Mouse (Mus musculus): Measurements from ENCODE around the gene Aaed1. TPM values are rescaled to one million over a fixed set of nuclear protein-coding genes. Genes with fewer than 3 reads are reported as not detected.

Aaed1 gene
- polyA plus RNA-seq, 1 experiment from 2014 or later = 10.2 TPM

DNA sequence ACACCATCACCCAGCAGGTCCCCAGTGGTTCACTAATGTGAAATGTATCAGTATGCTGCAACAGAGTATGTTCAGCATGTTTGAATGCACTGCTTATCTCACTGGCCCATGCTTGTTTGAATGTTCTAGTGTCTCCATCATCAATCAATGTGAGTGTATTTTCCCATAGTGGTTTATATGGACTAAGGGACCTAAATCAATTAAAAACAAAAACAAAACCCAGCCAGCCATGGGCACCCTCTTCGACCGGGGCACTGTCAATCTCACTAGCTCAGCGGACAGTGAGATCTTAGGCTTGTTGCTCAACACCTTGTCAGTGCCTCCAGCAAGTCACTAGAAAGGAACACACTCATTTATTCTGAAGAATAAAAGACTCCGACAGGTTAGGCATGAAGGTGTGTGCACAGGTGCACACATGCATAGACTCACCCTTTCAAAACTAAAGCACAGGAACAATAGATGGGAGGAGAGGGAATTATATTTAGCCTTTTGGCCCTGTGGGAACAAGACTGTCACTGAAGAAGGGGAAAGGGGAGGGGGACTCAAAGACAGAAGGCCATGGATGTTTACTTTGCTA lies 67.7 kb downstream of the Aaed1 start:
- H3K4me2 ChIP-seq (replicated peaks) = no peak overlapping the region
- no peak overlapping the region for H3K9ac ChIP-seq (replicated peaks)
- no peaks in the 10 kb centered on the region for H3K9me3 ChIP-seq
- peaks cover 7% of the 10 kb centered on the region for H3K4me1 ChIP-seq
- no peak for ATAC-seq (replicated peaks)
- no peaks in the 10 kb centered on the region for H3K36me3 ChIP-seq
- no peak overlapping the region for H3K4me3 ChIP-seq
- H3K27me3 ChIP-seq = no peaks in the 10 kb centered on the region
- 91% methylated on average over 4 of the region's 4 CpGs for WGBS
- no peak overlapping the region for H3K27ac ChIP-seq (replicated peaks)

DNA sequence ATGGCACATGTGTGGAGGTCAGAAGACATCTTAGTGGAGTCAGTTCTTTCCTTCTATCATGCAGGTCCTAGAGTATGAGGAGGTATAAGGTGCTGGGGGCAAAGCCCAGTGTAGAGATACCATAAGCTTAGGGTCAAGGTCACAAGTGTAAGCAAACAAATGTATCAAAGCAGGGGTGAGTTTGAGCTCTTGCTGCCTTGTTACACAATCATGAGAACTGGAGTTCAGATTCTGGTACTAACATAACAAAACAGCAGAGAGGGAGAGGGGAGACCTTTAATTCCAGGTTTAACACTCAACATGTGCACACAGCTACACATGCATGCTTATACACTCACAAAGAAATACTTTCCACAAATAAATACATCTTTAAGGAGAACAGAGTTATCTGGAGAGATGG lies 69.8 kb downstream of the Aaed1 start:
- H3K4me2 ChIP-seq (replicated peaks) = no peak overlapping the region
- no peak for ATAC-seq (replicated peaks)
- H3K27me3 ChIP-seq = no peaks in the 10 kb centered on the region
- no peaks in the 10 kb centered on the region for H3K9me3 ChIP-seq
- H3K36me3 ChIP-seq = no peaks in the 10 kb centered on the region
- no peak overlapping the region for H3K9ac ChIP-seq (replicated peaks)
- no peak overlapping the region for H3K27ac ChIP-seq (replicated peaks)
- H3K4me1 ChIP-seq = no peaks in the 10 kb centered on the region
- H3K4me3 ChIP-seq = no peak overlapping the region

GRCm38 (mm10) chr13:64240626-64241025 lies 71.9 kb downstream of the Aaed1 start:
- Histone ChIP-seq H3K27me3 (no peaks in the 10 kb centered on the region), H3K4me1 (no peaks in the 10 kb centered on the region), H3K36me3 (no peaks in the 10 kb centered on the region), H3K9me3 (no peaks in the 10 kb centered on the region), H3K4me3 (no peak overlapping the region), H3K27ac (replicated peaks) (no peak overlapping the region), H3K4me2 (replicated peaks) (no peak overlapping the region), H3K9ac (replicated peaks) (no peak overlapping the region)
- 72% methylated on average over 7 of the region's 7 CpGs for WGBS
- ATAC-seq (replicated peaks) = no peak

DNA sequence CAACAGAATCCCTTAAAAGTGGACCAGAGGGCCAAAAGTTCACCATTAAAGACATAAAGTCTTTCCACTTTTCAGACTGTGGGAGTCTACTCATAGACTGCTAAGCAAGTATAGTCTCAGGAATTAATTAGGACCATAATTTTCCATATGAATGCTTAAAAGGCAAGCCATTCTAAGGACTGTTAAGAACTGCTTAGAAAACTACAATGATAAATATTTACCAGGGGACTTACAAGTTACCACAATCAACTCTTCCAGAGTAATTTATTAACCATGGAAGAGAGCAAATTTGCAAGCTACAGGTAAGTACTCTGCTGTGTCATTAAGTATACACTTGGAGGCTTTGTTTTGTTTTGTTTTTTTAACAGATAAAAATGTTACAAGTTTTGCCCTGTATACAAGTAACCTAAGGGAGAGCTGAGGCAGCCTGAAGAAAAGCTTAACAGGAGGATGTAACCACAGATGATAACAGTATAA lies 74.8 kb downstream of the Aaed1 start:
- H3K4me1 ChIP-seq = no peaks in the 10 kb centered on the region
- H3K9me3 ChIP-seq = no peaks in the 10 kb centered on the region
- H3K27me3 ChIP-seq = no peaks in the 10 kb centered on the region
- no peak for ATAC-seq (replicated peaks)
- H3K4me2 ChIP-seq (replicated peaks) = no peak overlapping the region
- H3K9ac ChIP-seq (replicated peaks) = no peak overlapping the region
- H3K36me3 ChIP-seq = no peaks in the 10 kb centered on the region
- no peak overlapping the region for H3K4me3 ChIP-seq
- H3K27ac ChIP-seq (replicated peaks) = no peak overlapping the region

DNA sequence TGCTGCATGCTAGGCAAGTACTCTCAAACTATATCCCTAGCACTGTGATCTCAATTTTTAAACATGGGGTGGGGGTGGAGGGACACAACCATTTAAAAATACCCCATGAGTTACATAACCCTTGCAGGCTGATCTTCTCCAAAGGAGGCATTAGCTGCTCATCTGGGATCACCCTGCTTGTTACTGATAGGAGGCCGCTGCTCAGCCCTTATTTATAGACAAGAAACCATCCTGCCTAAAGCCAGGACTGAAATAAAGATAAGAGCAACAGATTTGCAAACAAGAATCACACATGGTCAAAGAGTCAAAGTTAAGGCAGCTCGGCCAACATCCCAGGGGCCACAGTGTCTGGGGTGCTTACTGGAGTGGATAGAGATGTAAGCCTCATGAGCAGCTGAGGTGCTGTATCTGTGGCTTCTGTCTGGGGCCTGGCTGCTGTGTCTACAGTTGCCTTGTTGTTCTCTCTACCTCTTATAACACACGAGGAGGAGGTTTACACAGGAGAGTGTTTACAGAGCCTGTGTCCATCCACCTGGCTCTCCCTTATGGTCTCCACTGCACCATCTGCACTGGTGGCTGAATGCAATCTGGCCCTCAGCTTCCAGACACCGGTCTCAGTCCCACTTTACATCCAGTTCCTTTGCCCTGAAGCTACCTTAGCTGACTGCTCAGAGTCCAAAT lies 75.4 kb downstream of the Aaed1 start:
- Histone ChIP-seq H3K4me1 (no peaks in the 10 kb centered on the region), H3K36me3 (no peaks in the 10 kb centered on the region), H3K9me3 (no peaks in the 10 kb centered on the region), H3K9ac (replicated peaks) (no peak overlapping the region), H3K27me3 (no peaks in the 10 kb centered on the region), H3K4me2 (replicated peaks) (no peak overlapping the region), H3K4me3 (no peak overlapping the region), H3K27ac (replicated peaks) (no peak overlapping the region)
- WGBS = 70% methylated on average over 4 of the region's 4 CpGs
- ATAC-seq (replicated peaks) = no peak

DNA sequence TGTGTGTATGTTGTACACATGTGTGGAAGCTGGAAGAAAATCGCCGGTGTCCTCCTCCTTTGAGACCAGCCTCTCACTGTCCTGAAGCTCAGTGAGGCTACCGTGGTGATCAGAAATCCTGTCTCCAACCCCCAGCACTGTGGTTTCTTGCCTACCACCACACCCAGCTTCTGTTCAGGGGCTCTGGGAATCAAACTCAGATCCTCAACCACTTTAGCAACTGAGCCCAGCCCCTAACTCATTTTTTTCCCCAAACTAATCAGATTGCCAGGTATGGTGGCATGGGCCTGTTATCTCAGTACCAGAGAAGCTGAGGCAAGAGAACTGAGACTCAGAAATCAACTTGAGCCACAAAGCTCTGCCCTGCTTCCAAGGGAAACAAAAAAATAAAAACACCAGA lies 76.7 kb downstream of the Aaed1 start:
- Histone ChIP-seq H3K27me3 (no peaks in the 10 kb centered on the region), H3K4me3 (no peak overlapping the region), H3K27ac (replicated peaks) (no peak overlapping the region), H3K4me2 (replicated peaks) (no peak overlapping the region), H3K36me3 (no peaks in the 10 kb centered on the region), H3K9me3 (no peaks in the 10 kb centered on the region), H3K4me1 (no peaks in the 10 kb centered on the region), H3K9ac (replicated peaks) (no peak overlapping the region)
- no peak for ATAC-seq (replicated peaks)
- 87% methylated on average over 3 of the region's 3 CpGs for WGBS

DNA sequence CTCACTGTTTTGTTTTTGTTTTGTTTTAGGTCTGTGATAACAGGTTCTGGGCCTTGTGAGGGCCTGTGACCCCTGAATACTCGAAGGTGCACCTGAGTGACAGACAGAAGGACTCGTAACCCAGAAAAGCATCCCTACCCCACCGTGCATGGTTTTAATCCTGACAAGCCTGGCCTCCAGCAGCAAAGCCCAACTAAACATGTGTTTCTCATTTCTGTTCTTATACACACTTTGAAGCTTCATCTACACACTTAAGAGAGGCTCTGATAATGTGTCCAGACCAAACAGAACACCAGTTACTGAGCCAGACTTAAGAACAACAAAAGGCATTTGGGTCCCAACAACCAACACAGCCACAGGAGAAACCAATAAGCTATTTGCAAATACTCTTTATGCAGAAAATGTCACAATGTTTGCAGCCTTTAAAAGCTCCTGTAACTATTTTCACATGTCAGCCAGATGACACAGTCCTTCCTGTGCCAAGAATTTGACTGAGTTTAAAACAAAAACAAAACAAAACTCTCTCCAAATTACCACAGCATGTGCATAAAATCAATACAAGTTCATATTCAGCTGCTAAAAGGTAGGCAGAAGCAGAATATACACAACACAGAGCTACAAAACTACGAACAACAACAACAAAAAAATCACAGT lies 77.3 kb downstream of the Aaed1 start:
- Histone ChIP-seq H3K36me3 (no peaks in the 10 kb centered on the region), H3K4me3 (no peak overlapping the region), H3K4me1 (no peaks in the 10 kb centered on the region), H3K27me3 (no peaks in the 10 kb centered on the region), H3K9me3 (no peaks in the 10 kb centered on the region), H3K4me2 (replicated peaks) (no peak overlapping the region), H3K27ac (replicated peaks) (no peak overlapping the region), H3K9ac (replicated peaks) (no peak overlapping the region)
- 0 out of 2 replicates have a peak, but pooled peaks have one; percentile 46 for ATAC-seq (replicated peaks)
- WGBS = 75% methylated on average over 4 of the region's 4 CpGs

DNA sequence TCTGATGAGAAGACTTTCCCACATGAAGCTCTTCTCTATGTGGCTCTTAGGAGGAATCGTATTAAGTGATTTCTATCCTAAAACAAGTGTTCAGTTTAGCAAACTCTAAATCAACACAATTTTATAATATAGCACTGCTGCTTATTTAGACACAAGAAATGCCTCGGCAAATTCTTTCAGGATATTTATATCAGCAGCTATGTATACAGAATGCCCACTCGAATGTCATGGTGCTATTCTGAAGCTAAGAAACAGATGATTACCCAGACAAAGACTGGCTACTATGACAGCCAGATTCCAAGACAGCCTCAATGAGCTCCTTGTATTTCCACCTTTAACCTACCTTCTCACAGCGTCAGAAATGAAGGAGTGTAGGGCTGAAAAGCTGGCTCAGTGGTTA lies 79.4 kb downstream of the Aaed1 start:
- no peak overlapping the region for H3K9ac ChIP-seq (replicated peaks)
- H3K36me3 ChIP-seq = no peaks in the 10 kb centered on the region
- no peaks in the 10 kb centered on the region for H3K4me1 ChIP-seq
- no peaks in the 10 kb centered on the region for H3K9me3 ChIP-seq
- no peaks in the 10 kb centered on the region for H3K27me3 ChIP-seq
- H3K4me2 ChIP-seq (replicated peaks) = no peak overlapping the region
- ATAC-seq (replicated peaks) = no peak
- H3K27ac ChIP-seq (replicated peaks) = no peak overlapping the region
- H3K4me3 ChIP-seq = no peak overlapping the region
- 83% methylated on average over 4 of the region's 4 CpGs for WGBS

- no peak overlapping the region for H3K27ac ChIP-seq (replicated peaks)
- H3K9ac ChIP-seq (replicated peaks) = no peak overlapping the region
- H3K4me2 ChIP-seq (replicated peaks) = no peak overlapping the region
- H3K4me1 ChIP-seq = no peaks in the 10 kb centered on the region
- no peaks in the 10 kb centered on the region for H3K9me3 ChIP-seq
- ATAC-seq (replicated peaks) = no peak
- no peaks in the 10 kb centered on the region for H3K36me3 ChIP-seq
- WGBS = 93% methylated on average over 4 of the region's 4 CpGs
- H3K4me3 ChIP-seq = no peak overlapping the region
- no peaks in the 10 kb centered on the region for H3K27me3 ChIP-seq
Measured at GRCm38 (mm10) chr13:64226725-64227124, 85.8 kb downstream of the Aaed1 start.

DNA sequence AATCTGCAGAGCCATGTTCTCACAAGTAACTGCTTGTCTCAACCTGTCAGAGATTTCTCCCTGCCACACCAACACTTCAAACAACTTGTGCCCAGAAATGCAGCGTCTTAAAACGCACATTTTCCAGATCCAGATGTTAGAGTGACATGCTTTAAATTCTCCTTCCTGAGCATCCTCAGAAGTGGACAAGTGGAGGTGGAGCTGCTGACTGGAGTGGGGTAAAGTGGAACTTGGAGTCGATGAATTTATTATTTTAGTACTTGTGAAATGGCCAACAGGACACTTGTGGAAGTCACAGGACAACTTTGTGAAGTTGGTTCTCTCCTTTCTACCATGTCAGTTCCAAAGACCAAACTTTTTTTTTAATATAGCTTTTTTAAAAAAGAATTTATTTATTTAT lies 86.8 kb downstream of the Aaed1 start:
- no peaks in the 10 kb centered on the region for H3K36me3 ChIP-seq
- no peaks in the 10 kb centered on the region for H3K4me1 ChIP-seq
- no peaks in the 10 kb centered on the region for H3K27me3 ChIP-seq
- no peaks in the 10 kb centered on the region for H3K9me3 ChIP-seq
- no peak overlapping the region for H3K4me3 ChIP-seq
- H3K4me2 ChIP-seq (replicated peaks) = no peak overlapping the region
- no peak overlapping the region for H3K27ac ChIP-seq (replicated peaks)
- no peak overlapping the region for H3K9ac ChIP-seq (replicated peaks)
- 96% methylated on average over 3 of the region's 3 CpGs for WGBS
- ATAC-seq (replicated peaks) = no peak

Data from forebrain, embryonic 15.5 days (tissue).